Mouse (Mus musculus): ENCODE data around the gene Sdk1.

DNA sequence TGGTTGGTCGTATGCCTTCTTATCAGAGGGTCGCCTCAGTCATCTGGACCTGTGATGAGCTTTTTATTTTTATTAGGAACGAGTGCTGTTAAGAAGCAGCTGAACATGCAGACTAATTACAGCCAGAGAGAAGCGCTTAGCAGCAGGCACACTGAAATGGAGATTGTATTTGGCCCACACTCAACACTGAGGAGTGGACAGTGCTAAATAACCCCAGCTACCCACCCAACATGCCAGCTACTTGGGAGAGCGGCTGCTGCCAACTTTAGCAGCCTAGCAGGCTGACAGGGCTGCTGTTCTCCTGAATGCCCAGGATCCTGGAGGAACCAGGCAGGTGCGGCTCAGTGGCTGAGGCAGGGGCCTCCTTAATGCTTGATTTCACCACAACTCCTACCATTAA lies 739.5 kb downstream of the Sdk1 start:
- TF ChIP-seq HCFC1 (IDR thresholded peaks at IDR 0.05; ENCODE audit: low read depth, low read length) (no peak), CTCF (conservative IDR thresholded peaks at IDR 0.05 in 1 of 2, IDR thresholded peaks at IDR 0.05 in 1 of 2; ENCODE audit: low read depth in 2 of 2, low read length in 2 of 2) (no peak), JUN (IDR thresholded peaks at IDR 0.05; ENCODE audit: insufficient read depth, low read depth, low read length) (no peak)

Data from CH12.LX (cell line).